Mouse (Mus musculus) lung, postnatal 4 days (tissue): Measurements from ENCODE around the gene Kptn.
A peak's percentile ranks its signal among the peaks of the same experiment; 100 is the strongest.

Experiments used
- DNase-seq, 2 experiments: peaks; one replicate each; pipeline ENCODE4 v3.0.0; 2021

Gene Kptn

DNA sequence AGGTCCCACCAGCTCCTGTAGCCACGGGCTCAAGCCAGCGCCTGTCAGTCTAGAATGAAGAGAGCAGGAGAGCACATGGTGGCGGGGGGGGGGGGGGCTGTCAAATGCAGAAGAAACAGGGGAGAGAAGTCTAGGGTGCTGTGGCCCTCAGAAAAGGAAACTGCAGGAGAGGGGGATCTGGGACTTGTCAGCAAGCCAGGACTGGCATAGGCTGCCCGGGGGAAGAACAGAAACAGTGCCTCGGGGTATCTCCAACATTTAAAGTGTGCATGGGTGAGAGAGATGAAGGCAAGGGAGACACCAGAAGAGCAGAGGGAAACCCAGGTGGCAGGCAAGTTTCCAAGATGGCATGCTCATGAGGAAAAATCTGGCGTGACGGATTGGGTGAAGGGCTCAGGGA, 42.3 kb downstream of the Kptn start:
- no peak for DNase-seq

DNA sequence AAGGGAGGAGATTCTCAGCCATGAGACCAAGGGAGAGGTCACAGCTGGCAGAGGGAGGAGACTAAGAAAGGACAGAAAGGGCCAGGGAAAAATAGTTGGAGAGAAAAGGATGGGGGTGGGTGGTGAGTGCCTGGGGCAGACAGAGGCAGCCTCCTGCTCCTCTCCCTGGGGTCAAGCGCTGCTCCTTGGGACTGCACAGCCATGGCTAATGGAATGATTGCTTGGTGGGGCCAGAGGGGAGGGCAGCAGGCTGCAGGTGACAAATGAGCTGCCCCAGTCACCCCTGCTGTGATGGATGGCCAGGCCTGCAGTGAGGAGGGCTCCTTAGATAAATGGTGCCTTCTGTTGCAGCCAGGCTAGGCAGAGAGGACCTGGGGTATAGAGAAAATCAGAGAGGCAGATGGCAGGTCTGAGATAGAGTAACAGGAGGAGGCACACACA, 52.5 kb downstream of the Kptn start:
- no peak for DNase-seq

DNA sequence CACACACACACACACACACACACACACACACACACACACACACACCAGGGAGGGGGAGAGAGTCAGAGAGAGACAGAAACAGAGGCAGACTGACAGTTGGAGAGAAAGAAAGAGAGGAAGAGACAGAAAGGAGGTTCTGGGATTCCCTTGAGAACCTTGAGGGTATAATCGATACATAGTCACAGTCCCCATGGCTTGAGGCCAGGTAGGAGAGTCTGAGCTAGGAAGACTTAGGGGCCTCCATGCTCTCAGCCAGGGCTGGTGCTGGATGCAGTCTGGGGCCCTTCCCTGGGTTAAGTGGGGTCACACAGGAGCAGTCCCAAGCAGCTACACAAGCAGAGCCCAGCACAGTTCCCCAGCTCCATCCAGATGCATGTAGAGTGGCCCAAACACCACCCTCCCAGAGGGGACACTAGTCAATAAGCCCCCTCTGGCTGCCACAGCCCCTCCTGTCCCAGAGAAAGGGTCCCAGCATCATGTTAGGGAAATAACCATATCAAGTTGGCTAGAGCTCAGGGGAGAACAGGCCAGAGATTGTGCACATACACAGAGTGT, 53.0 kb downstream of the Kptn start:
- DNase-seq: no peak

DNA sequence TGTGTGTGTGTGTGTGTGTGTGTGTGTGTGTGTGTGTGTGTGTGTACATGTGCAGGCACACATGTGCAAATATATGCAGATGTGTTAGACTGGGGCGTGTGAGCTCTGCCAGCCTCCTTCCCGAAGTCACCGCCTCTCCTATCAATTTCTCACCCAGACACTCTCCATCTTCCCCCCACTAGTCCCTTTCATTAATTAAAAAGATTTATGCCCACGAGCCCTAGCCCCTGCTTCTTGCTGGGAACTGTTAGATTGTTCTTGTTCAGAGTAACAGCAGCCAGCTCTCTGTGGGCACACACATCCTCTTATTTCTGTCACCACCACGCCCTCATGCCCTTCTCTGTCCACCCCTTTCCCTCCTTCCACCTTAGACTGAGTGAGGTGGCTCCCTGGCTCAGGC, 53.5 kb downstream of the Kptn start:
- no peak for DNase-seq

DNA sequence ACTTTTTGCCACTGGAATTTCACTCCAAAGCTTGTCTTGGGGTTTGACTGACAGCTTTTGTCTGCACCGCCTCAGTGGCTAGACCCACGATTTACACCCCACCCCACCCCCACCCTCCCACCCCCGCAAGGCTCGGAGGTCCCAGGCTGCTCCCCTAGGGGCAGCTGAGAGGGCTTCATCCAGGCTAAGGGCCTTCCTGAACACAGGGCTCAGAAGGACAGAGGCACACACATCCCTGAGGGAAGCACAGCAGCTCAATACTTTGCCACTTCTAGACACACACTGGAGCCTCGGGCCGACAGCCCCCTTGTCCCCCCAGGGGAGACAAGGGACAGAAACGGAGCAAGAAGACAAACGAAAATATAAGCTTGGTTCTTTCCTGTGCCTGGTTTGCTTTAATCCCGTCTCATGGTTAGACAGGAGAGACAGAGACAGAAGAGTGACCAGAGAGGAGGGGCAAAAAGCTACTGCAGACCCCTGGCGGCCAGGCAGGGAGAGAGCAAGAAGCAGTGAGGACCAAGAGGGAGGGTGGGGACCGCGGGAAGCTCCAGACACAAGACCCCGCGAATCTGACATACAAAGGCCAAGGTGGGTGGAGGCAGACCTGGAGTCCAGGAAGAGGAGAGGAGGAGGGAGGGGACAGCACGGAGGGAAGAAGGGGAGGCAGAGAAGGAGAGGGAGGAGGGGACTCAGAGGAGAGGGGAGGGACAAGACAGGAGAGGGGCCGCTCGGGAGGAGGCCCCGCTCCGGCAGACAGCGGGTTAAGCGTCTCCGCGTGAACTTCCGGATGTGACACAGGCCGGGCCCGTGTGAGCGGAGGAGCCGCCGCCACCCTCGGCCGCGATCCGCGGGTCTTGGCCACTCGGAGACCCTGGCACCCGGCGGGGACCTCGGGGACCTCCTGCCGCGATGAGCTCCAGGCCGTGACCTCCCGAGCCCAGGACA, 55.2 kb downstream of the Kptn start, which contains the start of gene Meis3:
Gene Meis3, plus strand, starts transcription at position 494 of the 945 bp plus-strand sequence.
- peak; percentile 67 to 76 for DNase-seq

DNA sequence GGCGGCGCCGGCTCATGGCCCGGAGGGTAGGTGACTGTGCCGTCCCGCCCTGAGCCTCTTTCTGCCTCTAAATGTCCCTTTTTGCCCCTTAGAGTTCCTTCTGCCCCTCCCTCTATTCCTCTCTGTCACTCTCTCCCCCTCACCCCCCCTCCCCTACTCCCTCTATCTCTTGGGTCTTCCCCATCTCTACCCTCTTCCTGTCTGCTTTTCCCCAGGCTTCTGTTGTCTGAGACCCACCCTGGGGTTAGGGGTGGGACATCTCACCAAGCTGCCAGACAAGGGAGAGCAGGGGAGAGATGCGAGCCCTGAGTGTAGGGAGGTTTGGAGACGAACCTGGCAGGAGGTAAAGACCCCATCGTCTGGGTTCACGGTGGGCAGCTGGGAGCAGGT, 55.8 kb downstream of the Kptn start:
- no peak for DNase-seq
